ENCODE assay signal across 16 mouse cellular contexts in genomic region chr3:54135376-54135775, GRCm38 (mm10). TPM values are rescaled to one million over a fixed set of nuclear protein-coding genes. Genes with fewer than 3 reads are reported as not detected.
"Had no signal": no experiment of that assay in that cellular context is flagged by ENCODE, and none has a peak within 500 bp of the region (broad histone marks: within the 10 kb centered on the region; RNA-seq: fewer than 3 reads in every experiment).

No protein-coding gene starts in this region.

- ATAC-seq: liver, embryonic 12.5 days; midbrain, embryonic 15.5 days had no signal

- DNase-seq: kidney, postnatal 10 days; kidney, postnatal 4 days; left cerebral cortex, postnatal 4 days; lung, embryonic 14.5 days; lung, postnatal 10 days; lung, postnatal 4 days; thymus, adult 18-20 months; thymus, postnatal 14 days had no signal

- H3K9me3 ChIP-seq: limb, embryonic 15.5 days; liver, embryonic 12.5 days; midbrain, embryonic 15.5 days had no signal

- H3K36me3 ChIP-seq: limb, embryonic 15.5 days; liver, embryonic 12.5 days; midbrain, embryonic 15.5 days had no signal

- H3K9ac ChIP-seq: limb, embryonic 15.5 days; liver, embryonic 12.5 days; lung, embryonic 14.5 days; midbrain, embryonic 15.5 days had no signal

- H3K27ac ChIP-seq: layer of hippocampus, adult 2 months; limb, embryonic 15.5 days; liver, embryonic 12.5 days; midbrain, embryonic 15.5 days; stomach, postnatal 0 days had no signal

- H3K4me2 ChIP-seq: limb, embryonic 15.5 days; liver, embryonic 12.5 days; lung, embryonic 14.5 days; midbrain, embryonic 11.5 days; midbrain, embryonic 15.5 days had no signal

- H3K27me3 ChIP-seq: limb, embryonic 15.5 days; liver, embryonic 12.5 days; midbrain, embryonic 15.5 days had no signal

- H3K4me3 ChIP-seq: layer of hippocampus, adult 2 months; limb, embryonic 15.5 days; liver, embryonic 12.5 days; midbrain, embryonic 15.5 days had no signal

- H3K4me1 ChIP-seq: limb, embryonic 15.5 days; liver, embryonic 12.5 days; midbrain, embryonic 15.5 days had no signal

RNA-seq across cellular contexts. Expression of gene Trpc4, which starts 20.5 kb away (rescaled TPM):
- total RNA-seq: megakaryocyte, adult 5-6 weeks; monocyte, adult 5-6 weeks had no signal
